Mouse (Mus musculus) left cerebral cortex, postnatal 14 days (tissue): ENCODE measurements around the gene Tbc1d4. TPM values are rescaled to one million over a fixed set of nuclear protein-coding genes. Genes with fewer than 3 reads are reported as not detected.

ENCODE experiments used
- DNase-seq, 2 experiments: peaks; one replicate each; pipeline ENCODE4 v3.0.0; 2021 to 2022; ENCODE audit warnings: low spot score in 2 of 2, mixed read lengths in 1 of 2
- intact Hi-C: fragments of 180-260 bp; cut with DNase I; formaldehyde crosslinking; loops from one replicate; pipeline ENCODE4 v1.15.1; 2025
- total RNA-seq, 2 experiments: library from RNA; stranded (reverse); gene quantifications; 2 replicates each; pipeline ENCODE4 v1.2.3; 2021

The Tbc1d4 gene
- total RNA-seq, 2 experiments from 2014 or later: 6.8 to 10.1 TPM

GRCm38 (mm10) chr14:101510540-101511313 lies 98.3 kb downstream of the Tbc1d4 start:
- intact Hi-C loops: no loop called here
- DNase-seq: peak; percentile 62 to 80

GRCm38 (mm10) chr14:101509759-101510158 lies 99.2 kb downstream of the Tbc1d4 start:
- DNase-seq: no peak
- intact Hi-C loops: no loop called here

- DNase-seq: no peak
- intact Hi-C loops: no loop called here
Measured at GRCm38 (mm10) chr14:101507956-101508355, 101.0 kb downstream of the Tbc1d4 start.

GRCm38 (mm10) chr14:101507146-101507545 lies 101.8 kb downstream of the Tbc1d4 start:
- intact Hi-C loops: no loop called here
- DNase-seq: no peak

GRCm38 (mm10) chr14:101505805-101506204 lies 103.2 kb downstream of the Tbc1d4 start:
- intact Hi-C loops: no loop called here
- no peak for DNase-seq

- no peak for DNase-seq
- intact Hi-C loops: no loop called here
Measured at GRCm38 (mm10) chr14:101504473-101505200, 104.4 kb downstream of the Tbc1d4 start.

GRCm38 (mm10) chr14:101503168-101503961 lies 105.6 kb downstream of the Tbc1d4 start:
- intact Hi-C loops: no loop called here
- DNase-seq: no peak

GRCm38 (mm10) chr14:101501868-101502267 lies 107.1 kb downstream of the Tbc1d4 start:
- intact Hi-C loops: no loop called here
- no peak for DNase-seq

GRCm38 (mm10) chr14:101501452-101501851 lies 107.5 kb downstream of the Tbc1d4 start:
- DNase-seq: no peak
- intact Hi-C loops: no loop called here

GRCm38 (mm10) chr14:101500826-101501225 lies 108.2 kb downstream of the Tbc1d4 start:
- intact Hi-C loops: no loop called here
- no peak for DNase-seq

GRCm38 (mm10) chr14:101499838-101500237 lies 109.2 kb downstream of the Tbc1d4 start:
- intact Hi-C loops: no loop called here

GRCm38 (mm10) chr14:101488264-101488810 lies 120.7 kb downstream of the Tbc1d4 start:
- no peak for DNase-seq
- intact Hi-C loops: no loop called here

More at GRCm38 (mm10) chr14:101499838-101500237, 109.2 kb downstream of the Tbc1d4 start:
- no peak for DNase-seq

- DNase-seq: no peak
- intact Hi-C loops: no loop called here
Measured at GRCm38 (mm10) chr14:101486550-101486949, 122.4 kb downstream of the Tbc1d4 start.

- no peak for DNase-seq
- intact Hi-C loops: no loop called here
Measured at GRCm38 (mm10) chr14:101483230-101483629, 125.8 kb downstream of the Tbc1d4 start.

GRCm38 (mm10) chr14:101482270-101482669 lies 126.7 kb downstream of the Tbc1d4 start:
- DNase-seq: no peak
- intact Hi-C loops: no loop called here

- intact Hi-C loops: no loop called here
- DNase-seq: no peak
Measured at GRCm38 (mm10) chr14:101481165-101481564, 127.8 kb downstream of the Tbc1d4 start.

- DNase-seq: no peak
- intact Hi-C loops: no loop called here
Measured at GRCm38 (mm10) chr14:101480541-101480940, 128.4 kb downstream of the Tbc1d4 start.

- DNase-seq: no peak
- intact Hi-C loops: no loop called here
Measured at GRCm38 (mm10) chr14:101477827-101478220, 131.2 kb downstream of the Tbc1d4 start.

- intact Hi-C loops: no loop called here
Measured at GRCm38 (mm10) chr14:101477081-101477826, 131.7 kb downstream of the Tbc1d4 start.

More at GRCm38 (mm10) chr14:101477081-101477826, 131.7 kb downstream of the Tbc1d4 start:
- DNase-seq: no peak
